Mouse (Mus musculus): ENCODE results near the gene Tekt4.

Gene Tekt4

DNA sequence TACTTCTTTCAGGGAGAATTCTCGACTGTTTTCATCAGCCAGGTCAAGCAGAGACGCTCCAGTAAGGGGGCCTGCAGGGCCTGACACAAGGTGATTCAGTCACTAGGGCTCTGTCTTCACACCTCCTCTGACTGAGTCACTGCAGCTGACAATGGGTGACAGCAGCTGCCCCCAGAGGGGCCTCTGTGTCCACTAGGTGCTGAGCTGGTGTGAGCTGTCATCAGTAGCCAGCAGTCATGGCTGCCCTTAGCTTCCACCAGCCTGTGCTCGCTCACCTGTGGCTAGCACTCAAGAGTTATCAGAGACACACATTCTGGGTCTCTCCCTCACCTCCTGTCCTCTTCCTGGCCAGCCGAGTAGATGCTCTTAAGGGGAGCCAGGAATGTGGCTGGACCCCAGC is 26.4 kb downstream of the Tekt4 start:
- no peak for DNase-seq

DNA sequence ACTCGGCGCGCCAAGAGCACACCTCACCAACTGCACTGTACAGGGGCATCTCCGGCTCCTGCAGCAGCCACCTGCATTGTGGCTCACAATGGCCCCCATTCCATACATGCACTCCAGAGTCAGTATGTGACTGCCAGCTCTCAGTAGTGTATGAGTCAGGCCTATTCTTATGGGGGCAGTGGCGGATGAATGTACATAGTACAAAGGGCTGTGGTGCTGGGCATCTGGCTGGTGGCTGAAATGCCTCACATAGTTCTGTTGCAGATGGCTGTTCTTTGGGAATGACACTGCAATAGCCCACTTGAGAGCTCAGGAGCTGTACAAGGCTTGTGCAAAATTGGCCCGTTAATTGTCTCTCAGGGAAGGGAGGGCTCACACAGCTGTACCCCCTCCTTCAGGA is 27.7 kb downstream of the Tekt4 start:
- no peak for DNase-seq

GRCm38 (mm10) chr17:25497013-25497412 is 42.6 kb downstream of the Tekt4 start, which contains the start of gene Sstr5:
Sstr5 (minus strand) TSS chr17:25497288.
- no peak for DNase-seq

DNA sequence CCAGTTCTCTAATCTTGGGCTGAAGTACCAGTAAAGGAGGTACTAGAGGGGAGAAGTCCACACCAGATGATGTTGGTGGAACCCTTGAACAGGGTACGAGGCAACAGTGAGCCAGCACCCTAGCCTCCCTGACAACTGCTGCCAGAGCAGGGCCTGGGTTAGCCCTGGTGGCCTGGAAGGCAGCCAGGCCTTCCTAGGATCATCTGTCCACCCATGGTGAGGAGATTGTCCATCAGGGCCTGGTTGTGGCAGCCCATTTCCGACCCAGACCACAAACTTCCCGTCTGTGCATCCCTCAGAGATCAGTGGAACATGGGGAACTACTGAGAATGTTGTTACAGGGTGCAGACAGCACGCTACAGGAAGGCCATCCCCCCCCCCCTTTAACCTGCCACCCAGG is 48.2 kb downstream of the Tekt4 start:
- DNase-seq, result no peak

DNA sequence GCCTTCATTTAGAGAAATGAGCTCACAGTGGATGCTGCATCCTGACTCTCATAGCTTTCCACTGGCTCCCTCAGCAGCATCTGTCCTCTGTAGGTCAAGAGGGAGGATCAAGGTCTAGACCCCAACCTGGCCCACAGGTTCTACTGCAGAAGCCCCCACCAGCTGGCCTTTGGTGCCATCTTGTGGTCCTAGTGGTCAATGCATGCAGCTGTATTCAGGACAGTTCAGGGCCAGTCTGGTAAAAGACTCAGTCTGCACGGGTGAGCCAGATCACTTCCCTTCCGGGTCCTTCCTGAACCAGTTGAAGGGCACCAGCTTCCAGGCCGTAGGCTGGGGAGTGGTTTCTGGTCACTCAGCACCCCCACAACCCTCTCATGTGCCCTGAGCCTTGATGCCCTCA is 53.4 kb downstream of the Tekt4 start:
- DNase-seq, result peak; percentile 25

- DNase-seq, result no peak
Measured at GRCm38 (mm10) chr17:25508860-25509577, 54.6 kb downstream of the Tekt4 start.

GRCm38 (mm10) chr17:25510074-25510830 is 55.8 kb downstream of the Tekt4 start:
- DNase-seq, result no peak

GRCm38 (mm10) chr17:25511876-25512275 is 57.5 kb downstream of the Tekt4 start:
- DNase-seq, result no peak

DNA sequence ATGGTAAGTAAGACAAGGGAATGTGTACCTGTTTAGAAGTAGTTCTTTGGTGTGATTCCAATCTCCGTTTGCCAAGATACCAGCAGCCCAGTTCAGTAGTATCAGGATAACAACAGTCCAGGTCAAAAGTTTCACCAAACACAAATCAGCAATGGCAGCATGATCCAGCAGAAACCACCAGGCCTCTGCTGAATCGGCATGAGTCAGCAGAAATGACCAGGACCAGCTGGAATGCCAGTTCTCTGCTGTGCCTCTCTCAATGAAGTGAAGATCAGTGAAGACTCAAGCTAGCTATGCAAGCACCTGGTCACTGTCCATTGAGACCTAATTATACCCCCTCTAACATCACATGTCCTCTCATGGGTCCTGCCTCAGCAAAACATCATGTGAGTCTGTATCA is 59.6 kb downstream of the Tekt4 start:
- DNase-seq, result no peak

DNA sequence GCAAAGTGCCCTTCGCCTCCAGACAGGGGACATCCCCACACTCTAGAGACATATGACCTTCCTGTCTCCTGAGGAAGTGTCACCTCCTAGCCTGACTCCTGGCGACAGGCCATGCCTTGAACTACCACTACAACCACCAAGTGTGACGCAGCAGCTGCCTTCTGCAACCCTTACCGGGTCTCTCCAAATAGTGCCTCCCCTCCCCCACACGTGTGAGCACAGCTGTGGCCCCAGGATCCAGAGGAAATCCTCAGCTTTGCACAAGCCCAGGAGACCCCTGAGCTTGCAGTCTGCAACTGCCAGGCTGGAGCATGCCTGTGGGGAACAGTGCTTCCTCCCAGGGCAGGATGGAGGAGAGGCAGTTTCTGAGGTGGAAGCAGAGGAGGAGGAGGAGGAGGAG is 61.9 kb downstream of the Tekt4 start:
- DNase-seq, result no peak

- DNase-seq, result no peak
Measured at GRCm38 (mm10) chr17:25518144-25518543, 63.7 kb downstream of the Tekt4 start.

GRCm38 (mm10) chr17:25519511-25519910 is 65.1 kb downstream of the Tekt4 start:
- DNase-seq, result no peak

DNA sequence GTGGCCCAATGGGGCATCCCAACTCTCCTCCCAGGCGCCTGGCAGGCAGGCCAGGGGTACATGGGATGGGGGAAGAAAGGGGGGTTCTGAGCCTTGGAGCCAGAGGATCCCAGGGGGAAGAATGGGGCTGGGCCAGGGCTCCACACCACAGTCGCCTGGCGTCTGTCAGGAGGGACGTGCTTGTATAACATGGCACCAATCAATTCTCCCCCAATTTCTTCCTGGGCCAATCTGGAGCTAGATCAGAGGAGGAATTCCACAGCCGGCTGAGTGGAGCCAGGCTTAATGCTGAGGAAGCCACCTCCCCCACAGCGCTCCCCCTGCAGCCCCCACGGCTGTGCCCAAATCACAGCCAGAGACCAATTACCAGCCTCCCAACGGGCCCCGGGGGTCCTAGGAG is 66.1 kb downstream of the Tekt4 start:
- DNase-seq, result no peak

DNA sequence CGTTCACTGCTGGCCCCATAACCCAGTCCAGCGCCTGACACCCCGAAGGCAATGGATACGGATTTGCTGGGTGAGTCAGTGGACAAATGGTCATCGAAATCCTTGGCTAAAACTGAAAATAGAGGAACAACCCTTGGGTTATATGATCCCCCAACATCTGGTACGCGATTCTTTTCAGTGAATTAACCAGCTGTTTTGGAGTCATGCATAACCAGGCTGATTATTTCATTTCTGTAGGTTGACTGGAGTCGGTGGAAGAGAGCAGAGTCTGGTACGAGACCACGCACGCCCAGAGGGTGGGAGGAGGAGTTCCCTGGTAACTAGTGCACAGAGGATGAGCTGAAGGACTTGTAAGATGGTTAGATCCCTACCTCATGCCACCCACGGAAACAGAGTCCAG is 67.7 kb downstream of the Tekt4 start:
- DNase-seq, result no peak

Measured in kidney, adult 11 months (tissue).